Mouse (Mus musculus) naive thymus-derived CD4-positive, alpha-beta T cell, adult 5 months (primary cell): ENCODE measurements around the gene Slc16a2. TPM values are rescaled to one million over a fixed set of nuclear protein-coding genes. Genes with fewer than 3 reads are reported as not detected.

Source experiments
- polyA plus RNA-seq: library from polyadenylated mRNA; unstranded; fragments of 100-300 nt; shearing (Covaris generic); gene quantifications from one replicate; pipeline ENCODE4 v1.2.1, GENCODE M21; 2017

Gene Slc16a2
- polyA plus RNA-seq, result not detected

GRCm38 (mm10) chrX:103821832-103822196 lies at the start of gene Slc16a2:
Slc16a2 (minus strand) TSS chrX:103821983.

Other genes starting within 250 kb of the Slc16a2 start
- not detected for gene Zcchc13, start 191.4 kb downstream of the Slc16a2 start, polyA plus RNA-seq
- gene Rlim, start 159.3 kb upstream of the Slc16a2 start, polyA plus RNA-seq, result 54.0 TPM